Mouse (Mus musculus) MEL (cell line): ENCODE data around the gene Cab39. TPM values are rescaled to one million over a fixed set of nuclear protein-coding genes. Genes with fewer than 3 reads are reported as not detected.

Source experiments
- DNase-seq: peaks from one replicate; pipeline ENCODE4 v3.0.0; 2011; ENCODE audit warnings: low read depth, low spot score
- H3K27ac ChIP-seq: 2 replicates; pipeline ENCODE4 v1.5.1; 2012; ENCODE audit warnings: low read depth, mild to moderate bottlenecking, control low read depth, low read length, moderate library complexity; ENCODE audit not compliant: control insufficient read depth
- H3K27me3 ChIP-seq, 2 experiments: fragments of 150-350 bp in 1 of 2; sonication (generic) in 1 of 2; 2 replicates each; pipeline ENCODE4 v1.6.1; 2012; ENCODE audit warnings: low read length in 2 of 2, mild to moderate bottlenecking in 2 of 2, improper control_type of control experiment in 1 of 2, moderate library complexity in 1 of 2; ENCODE audit not compliant: insufficient read depth in 2 of 2, control insufficient read depth in 1 of 2
- H3K36me3 ChIP-seq, 2 experiments: 2 replicates each; pipeline ENCODE4 v1.6.1; 2012 to 2014; ENCODE audit warnings: low read length in 2 of 2, improper control_type of control experiment in 1 of 2, inconsistent platforms in 1 of 2, mild to moderate bottlenecking in 1 of 2; ENCODE audit not compliant: insufficient read depth in 2 of 2, control insufficient read depth in 1 of 2
- H3K4me1 ChIP-seq, 2 experiments: fragments of 150-350 bp in 1 of 2; sonication (generic) in 1 of 2; 2 replicates each; pipeline ENCODE4 v1.6.1; 2012; ENCODE audit warnings: low read length in 2 of 2, improper control_type of control experiment in 1 of 2, mild to moderate bottlenecking in 1 of 2; ENCODE audit not compliant: insufficient read depth in 2 of 2, control insufficient read depth in 1 of 2
- H3K4me3 ChIP-seq, 2 experiments: fragments of 150-350 bp in 1 of 2; sonication (generic) in 1 of 2; 2 replicates each; pipeline ENCODE4 v1.5.1; 2012; ENCODE audit warnings: low read depth in 2 of 2, low read length in 2 of 2, mild to moderate bottlenecking in 2 of 2, moderate library complexity in 2 of 2, control low read depth in 1 of 2, improper control_type of control experiment in 1 of 2; ENCODE audit not compliant: control insufficient read depth in 1 of 2, insufficient read depth in 1 of 2
- H3K79me2 ChIP-seq: 2 replicates; pipeline ENCODE4 v1.6.1; 2012; ENCODE audit warnings: mild to moderate bottlenecking, low read length, moderate library complexity; ENCODE audit not compliant: control insufficient read depth, poor library complexity, insufficient read depth
- H3K9ac ChIP-seq: 2 replicates; pipeline ENCODE4 v1.6.1; 2012; ENCODE audit warnings: low read depth, mild to moderate bottlenecking, control low read depth, low read length, moderate library complexity; ENCODE audit not compliant: control insufficient read depth, poor library complexity, severe bottlenecking
- H3K9me3 ChIP-seq: fragments of 150-350 bp; sonication (generic); replicated peaks from 2 replicates; pipeline ENCODE4 v1.6.1; 2012; ENCODE audit warnings: mild to moderate bottlenecking, low read length, improper control_type of control experiment, moderate library complexity; ENCODE audit not compliant: insufficient read depth
- BHLHE40 ChIP-seq: IDR thresholded peaks from 2 replicates; pipeline ENCODE4 v1.6.1; 2012; ENCODE audit warnings: low read depth, mild to moderate bottlenecking, inconsistent platforms, low read length, improper control_type of control experiment, borderline replicate concordance
- CHD1 ChIP-seq: IDR thresholded peaks from 2 replicates; pipeline ENCODE4 v1.6.1; 2012; ENCODE audit warnings: low read depth, mild to moderate bottlenecking, inconsistent platforms, low read length, improper control_type of control experiment
- CHD2 ChIP-seq: IDR thresholded peaks from 2 replicates; pipeline ENCODE4 v1.6.1; 2011; ENCODE audit warnings: low read length, improper control_type of control experiment
- CTCF ChIP-seq, 3 experiments: IDR thresholded peaks in 2 of 3; conservative IDR thresholded peaks in 1 of 3; 2 replicates each; pipeline ENCODE4 v1.5.1; 2011 to 2012; ENCODE audit warnings: low read length in 3 of 3, low read depth in 2 of 3, mild to moderate bottlenecking in 2 of 3, improper control_type of control experiment in 1 of 3, inconsistent platforms in 1 of 3, mixed read lengths in 1 of 3, moderate library complexity in 1 of 3; ENCODE audit not compliant: control insufficient read depth in 1 of 3, insufficient read depth in 1 of 3, poor library complexity in 1 of 3, severe bottlenecking in 1 of 3
- E2F4 ChIP-seq: IDR thresholded peaks from 2 replicates; pipeline ENCODE4 v1.6.1; 2011; ENCODE audit warnings: low read depth, low read length, improper control_type of control experiment, borderline replicate concordance
- EP300 ChIP-seq, 2 experiments: IDR thresholded peaks; 2 replicates each; pipeline ENCODE4 v1.6.1; 2011; ENCODE audit warnings: improper control_type of control experiment in 2 of 2, low read length in 2 of 2, low read depth in 1 of 2, mild to moderate bottlenecking in 1 of 2
- ETS1 ChIP-seq: IDR thresholded peaks from 2 replicates; pipeline ENCODE4 v1.6.1; 2012; ENCODE audit warnings: low read depth, mild to moderate bottlenecking, inconsistent platforms, low read length, improper control_type of control experiment, moderate library complexity
- GATA1 ChIP-seq: IDR thresholded peaks from 2 replicates; pipeline ENCODE4 v1.6.1; 2011; ENCODE audit warnings: low read depth, low read length, improper control_type of control experiment
- HCFC1 ChIP-seq: IDR thresholded peaks from 2 replicates; pipeline ENCODE4 v1.6.1; 2012; ENCODE audit warnings: low read depth, mild to moderate bottlenecking, inconsistent platforms, low read length, improper control_type of control experiment, moderate library complexity
- MAFK ChIP-seq: IDR thresholded peaks from 2 replicates; pipeline ENCODE4 v1.6.1; 2011; ENCODE audit warnings: low read depth, mild to moderate bottlenecking, low read length, improper control_type of control experiment, borderline replicate concordance
- MAX ChIP-seq: IDR thresholded peaks from 2 replicates; pipeline ENCODE4 v1.6.1; 2011; ENCODE audit warnings: low read length, improper control_type of control experiment
- MAZ ChIP-seq: IDR thresholded peaks from 2 replicates; pipeline ENCODE4 v1.6.1; 2012; ENCODE audit warnings: low read depth, mild to moderate bottlenecking, inconsistent platforms, low read length, improper control_type of control experiment
- MEF2A ChIP-seq: IDR thresholded peaks from 2 replicates; pipeline ENCODE4 v1.6.1; 2014; ENCODE audit warnings: low read depth, mild to moderate bottlenecking, inconsistent platforms, low read length, improper control_type of control experiment; ENCODE audit not compliant: poor library complexity, insufficient replicate concordance, severe bottlenecking; ENCODE audit errors: extremely low read depth
- MXI1 ChIP-seq: IDR thresholded peaks from 2 replicates; pipeline ENCODE4 v1.6.1; 2011; ENCODE audit warnings: mild to moderate bottlenecking, low read depth, low read length, improper control_type of control experiment
- MYC ChIP-seq: IDR thresholded peaks from 2 replicates; pipeline ENCODE4 v1.6.1; 2011; ENCODE audit warnings: low read depth, mild to moderate bottlenecking, low read length, improper control_type of control experiment, moderate library complexity
- NRF1 ChIP-seq: IDR thresholded peaks from 2 replicates; pipeline ENCODE4 v1.6.1; 2014; ENCODE audit warnings: low read depth, mild to moderate bottlenecking, inconsistent platforms, low read length, improper control_type of control experiment, moderate library complexity; ENCODE audit not compliant: poor library complexity, insufficient read depth, severe bottlenecking
- POLR2AphosphoS2 ChIP-seq: IDR thresholded peaks from 2 replicates; pipeline ENCODE4 v1.6.1; 2011; ENCODE audit warnings: low read length, improper control_type of control experiment
- POLR2AphosphoS5 ChIP-seq: IDR thresholded peaks from 2 replicates; pipeline ENCODE4 v1.6.1; 2012; ENCODE audit warnings: low read depth, borderline replicate concordance, mild to moderate bottlenecking, inconsistent platforms, low read length, moderate library complexity, mixed read lengths
- SIN3A ChIP-seq: IDR thresholded peaks from 2 replicates; pipeline ENCODE4 v1.6.1; 2012; ENCODE audit warnings: low read length, improper control_type of control experiment, inconsistent platforms
- ZC3H11A ChIP-seq: IDR thresholded peaks from 2 replicates; pipeline ENCODE4 v1.6.1; 2012; ENCODE audit warnings: low read depth, mild to moderate bottlenecking, inconsistent platforms, low read length, improper control_type of control experiment
- ZKSCAN1 ChIP-seq: IDR thresholded peaks from 2 replicates; pipeline ENCODE4 v1.6.1; 2012; ENCODE audit warnings: low read depth, mild to moderate bottlenecking, inconsistent platforms, low read length, improper control_type of control experiment, moderate library complexity
- ZMIZ1 ChIP-seq: IDR thresholded peaks from 2 replicates; pipeline ENCODE4 v1.6.1; 2012; ENCODE audit warnings: low read depth, mild to moderate bottlenecking, inconsistent platforms, low read length, improper control_type of control experiment, moderate library complexity
- polyA plus RNA-seq, 2 experiments: library from polyadenylated mRNA; stranded (reverse) in 1 of 2; unstranded in 1 of 2; fragments of >175 nt in 1 of 2; fragments of >200 nt in 1 of 2; gene quantifications; 2 replicates each; pipeline versions ENCODE4 v1.2.1 to v1.2.4; 2012; ENCODE audit warnings: low replicate concordance in 2 of 2, low read depth in 1 of 2; ENCODE audit not compliant: insufficient read length in 2 of 2, insufficient read depth in 1 of 2, missing spikeins in 1 of 2
- total RNA-seq: library from RNA; depleted of rRNA; stranded (reverse); fragments of 300-350 nt; gene quantifications from 2 replicates; pipeline ENCODE4 v1.2.3, GENCODE M21; 2012

The Cab39 gene
- total and polyA plus RNA-seq, 3 experiments = 66.5 to 144 (median 68.7) TPM

DNA sequence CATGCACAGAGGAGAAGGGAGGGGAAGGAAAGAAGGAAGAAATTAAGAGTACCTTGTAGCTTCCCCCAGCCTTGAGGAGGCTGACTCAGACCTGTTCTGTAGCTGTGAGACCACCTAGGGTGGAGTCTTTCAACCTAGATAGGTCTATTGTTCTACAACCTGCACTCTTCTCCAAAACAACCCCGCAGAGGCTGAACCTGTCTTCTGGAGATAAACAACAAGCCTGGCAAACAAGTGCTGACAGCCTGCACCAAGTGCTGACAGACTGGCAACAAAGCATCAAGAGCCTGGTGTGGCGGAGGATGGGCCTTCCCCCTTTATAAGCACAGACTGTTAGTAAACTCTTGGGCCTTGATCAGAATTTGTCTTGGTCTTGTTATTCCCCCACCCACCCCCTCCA is 77.3 kb downstream of the Cab39 start:
- no peaks in the 10 kb centered on the region for H3K9me3 ChIP-seq

GRCm38 (mm10) chr1:85882003-85882402 is 88.8 kb downstream of the Cab39 start:
- Histone ChIP-seq H3K27me3 (no peaks in the 10 kb centered on the region), H3K4me1 (no peaks in the 10 kb centered on the region), H3K9ac (no peak overlapping the region), H3K9me3 (no peaks in the 10 kb centered on the region), H3K4me3 (no peak overlapping the region), H3K79me2 (no peaks in the 10 kb centered on the region), H3K36me3 (no peaks in the 10 kb centered on the region), H3K27ac (no peak overlapping the region)
- DNase-seq = no peak
- TF ChIP-seq ZC3H11A (no peak), SIN3A (no peak), HCFC1 (no peak), ETS1 (no peak), CHD1 (no peak), E2F4 (no peak), EP300 (IDR thresholded peaks at IDR 0.05; ENCODE audit: low read depth in 1 of 2, low read length in 2 of 2) (no peak), POLR2AphosphoS5 (no peak), MEF2A (no peak), MAZ (no peak), CHD2 (no peak), BHLHE40 (no peak), CTCF (IDR thresholded peaks at IDR 0.05 in 2 of 3, conservative IDR thresholded peaks at IDR 0.05 in 1 of 3; ENCODE audit: control insufficient read depth in 1 of 3, insufficient read depth in 1 of 3, low read depth in 2 of 3, low read length in 3 of 3, poor library complexity in 1 of 3, severe bottlenecking in 1 of 3) (no peak)

More for the DNA sequence above, 77.3 kb downstream of the Cab39 start:
- Histone ChIP-seq H3K27me3 (no peaks in the 10 kb centered on the region), H3K4me1 (no peaks in the 10 kb centered on the region), H3K4me3 (no peak overlapping the region), H3K27ac (no peak overlapping the region), H3K36me3 (no peaks in the 10 kb centered on the region), H3K79me2 (no peaks in the 10 kb centered on the region), H3K9ac (no peak overlapping the region)
- no peak for TF ChIP-seq EP300 (IDR thresholded peaks at IDR 0.05; ENCODE audit: low read depth in 1 of 2, low read length in 2 of 2)
- TF ChIP-seq E2F4 = no peak
- TF ChIP-seq POLR2AphosphoS2 = no peak
- no peak for TF ChIP-seq ZMIZ1
- no peak for TF ChIP-seq BHLHE40
- TF ChIP-seq MAFK = no peak
- no peak for TF ChIP-seq MYC
- no peak for TF ChIP-seq MXI1
- TF ChIP-seq NRF1 = no peak
- no peak for TF ChIP-seq CTCF (IDR thresholded peaks at IDR 0.05 in 2 of 3, conservative IDR thresholded peaks at IDR 0.05 in 1 of 3; ENCODE audit: control insufficient read depth in 1 of 3, insufficient read depth in 1 of 3, low read depth in 2 of 3, low read length in 3 of 3, poor library complexity in 1 of 3, severe bottlenecking in 1 of 3)
- TF ChIP-seq GATA1 = no peak
- no peak for TF ChIP-seq ZKSCAN1
- TF ChIP-seq MAX = no peak
- no peak for TF ChIP-seq MEF2A
- DNase-seq = no peak
